Mouse (Mus musculus): ENCODE results near the gene Stk38. TPM values are rescaled to one million over a fixed set of nuclear protein-coding genes. Genes with fewer than 3 reads are reported as not detected.
A peak's percentile ranks its signal among the peaks of the same experiment; 100 is the strongest.

The Stk38 gene
- total and polyA plus RNA-seq, 2 experiments, result 45.8 to 54.4 TPM

DNA sequence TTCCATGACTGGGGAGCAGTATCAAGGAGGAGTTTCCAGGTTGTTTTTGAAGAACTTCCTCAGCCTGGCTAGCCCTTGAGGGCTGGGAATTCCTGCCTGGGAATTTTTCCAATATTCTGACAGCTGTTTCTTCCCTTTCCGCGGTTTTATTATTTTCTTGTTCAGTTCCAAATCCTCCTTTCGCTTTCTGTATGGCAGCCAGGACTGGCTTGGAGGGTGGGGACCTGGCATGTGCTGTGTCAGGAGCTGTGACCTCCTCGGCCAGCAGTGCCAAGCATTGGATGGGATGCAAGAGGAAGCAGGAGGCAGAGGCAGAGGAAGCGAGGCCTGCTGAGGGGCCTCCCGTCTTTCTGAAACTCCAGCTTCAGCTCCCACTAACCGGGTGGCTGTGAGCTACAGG lies 46.0 kb upstream of the Stk38 start:
- TF ChIP-seq CTCF (IDR thresholded peaks at IDR 0.05; ENCODE audit: low read depth, low read length) (no peak), POLR2A (IDR thresholded peaks at IDR 0.05; ENCODE audit: extremely low read depth, insufficient read depth, low read length) (no peak)
- no peaks in the 10 kb centered on the region for H3K27me3 ChIP-seq (ENCODE audit: control insufficient read depth, insufficient read depth, low read length)
- H3K4me1 ChIP-seq (ENCODE audit: control insufficient read depth, insufficient read depth, low read length), result peaks cover 41% of the 10 kb centered on the region
- H3K79me2 ChIP-seq (ENCODE audit: control insufficient read depth, insufficient read depth, low read length), result no peaks in the 10 kb centered on the region
- H3K36me3 ChIP-seq (ENCODE audit: control insufficient read depth, insufficient read depth, low read length), result no peaks in the 10 kb centered on the region
- H3K27ac ChIP-seq (replicated peaks; ENCODE audit: insufficient read depth, low read depth, low read length), result no peak overlapping the region
- no peak overlapping the region for H3K9ac ChIP-seq (ENCODE audit: low read depth, low read length)
- H3K4me3 ChIP-seq (ENCODE audit: insufficient read depth, low read depth, low read length), result no peak overlapping the region
- DNase-seq (ENCODE audit: extremely low read depth, low read depth, low spot score), result peak; percentile 72
- 5% methylated on average over 7 of the region's 7 CpGs for WGBS

- no peak overlapping the region for H3K9ac ChIP-seq (ENCODE audit: low read depth, low read length)
- peaks cover 33% of the 10 kb centered on the region for H3K4me1 ChIP-seq (ENCODE audit: control insufficient read depth, insufficient read depth, low read length)
- H3K4me3 ChIP-seq (ENCODE audit: insufficient read depth, low read depth, low read length), result no peak overlapping the region
- DNase-seq (ENCODE audit: extremely low read depth, low read depth, low spot score), result no peak
- H3K79me2 ChIP-seq (ENCODE audit: control insufficient read depth, insufficient read depth, low read length), result no peaks in the 10 kb centered on the region
- H3K27ac ChIP-seq (replicated peaks; ENCODE audit: insufficient read depth, low read depth, low read length), result no peak overlapping the region
- H3K27me3 ChIP-seq (ENCODE audit: control insufficient read depth, insufficient read depth, low read length), result no peaks in the 10 kb centered on the region
- TF ChIP-seq CTCF (IDR thresholded peaks at IDR 0.05; ENCODE audit: low read depth, low read length), result no peak
- TF ChIP-seq POLR2A (IDR thresholded peaks at IDR 0.05; ENCODE audit: extremely low read depth, insufficient read depth, low read length), result no peak
- H3K36me3 ChIP-seq (ENCODE audit: control insufficient read depth, insufficient read depth, low read length), result no peaks in the 10 kb centered on the region
- WGBS, result 94% methylated on average over 6 of the region's 6 CpGs
Observed at GRCm38 (mm10) chr17:29053067-29053466, 45.3 kb upstream of the Stk38 start.

- Histone ChIP-seq H3K27ac (replicated peaks; ENCODE audit: insufficient read depth, low read depth, low read length) (no peak overlapping the region), H3K9ac (ENCODE audit: low read depth, low read length) (no peak overlapping the region), H3K4me1 (ENCODE audit: control insufficient read depth, insufficient read depth, low read length) (peaks cover 25% of the 10 kb centered on the region), H3K79me2 (ENCODE audit: control insufficient read depth, insufficient read depth, low read length) (no peaks in the 10 kb centered on the region), H3K36me3 (ENCODE audit: control insufficient read depth, insufficient read depth, low read length) (no peaks in the 10 kb centered on the region), H3K4me3 (ENCODE audit: insufficient read depth, low read depth, low read length) (no peak overlapping the region), H3K27me3 (ENCODE audit: control insufficient read depth, insufficient read depth, low read length) (no peaks in the 10 kb centered on the region)
- 17% methylated on average over 14 of the region's 14 CpGs for WGBS
- DNase-seq (ENCODE audit: extremely low read depth, low read depth, low spot score), result no peak
- TF ChIP-seq CTCF (IDR thresholded peaks at IDR 0.05; ENCODE audit: low read depth, low read length) (no peak), POLR2A (IDR thresholded peaks at IDR 0.05; ENCODE audit: extremely low read depth, insufficient read depth, low read length) (no peak)
Observed at GRCm38 (mm10) chr17:29050791-29051190, 43.0 kb upstream of the Stk38 start.

GRCm38 (mm10) chr17:29049923-29050322 lies 42.1 kb upstream of the Stk38 start:
- 25% methylated on average over 7 of the region's 7 CpGs for WGBS

GRCm38 (mm10) chr17:29049508-29049889 lies 41.7 kb upstream of the Stk38 start:
- DNase-seq (ENCODE audit: extremely low read depth, low read depth, low spot score), result no peak

More at GRCm38 (mm10) chr17:29049923-29050322, 42.1 kb upstream of the Stk38 start:
- no peak overlapping the region for H3K27ac ChIP-seq (replicated peaks; ENCODE audit: insufficient read depth, low read depth, low read length)
- H3K4me3 ChIP-seq (ENCODE audit: insufficient read depth, low read depth, low read length), result no peak overlapping the region
- H3K4me1 ChIP-seq (ENCODE audit: control insufficient read depth, insufficient read depth, low read length), result peaks cover 33% of the 10 kb centered on the region
- H3K27me3 ChIP-seq (ENCODE audit: control insufficient read depth, insufficient read depth, low read length), result no peaks in the 10 kb centered on the region
- H3K9ac ChIP-seq (ENCODE audit: low read depth, low read length), result no peak overlapping the region
- no peaks in the 10 kb centered on the region for H3K79me2 ChIP-seq (ENCODE audit: control insufficient read depth, insufficient read depth, low read length)
- DNase-seq (ENCODE audit: extremely low read depth, low read depth, low spot score), result peak; percentile 72
- peaks cover 4% of the 10 kb centered on the region; the same call in 1 of the 2 replicates for H3K36me3 ChIP-seq (ENCODE audit: control insufficient read depth, insufficient read depth, low read length)
- TF ChIP-seq CTCF (IDR thresholded peaks at IDR 0.05; ENCODE audit: low read depth, low read length) (no peak), POLR2A (IDR thresholded peaks at IDR 0.05; ENCODE audit: extremely low read depth, insufficient read depth, low read length) (no peak)

DNA sequence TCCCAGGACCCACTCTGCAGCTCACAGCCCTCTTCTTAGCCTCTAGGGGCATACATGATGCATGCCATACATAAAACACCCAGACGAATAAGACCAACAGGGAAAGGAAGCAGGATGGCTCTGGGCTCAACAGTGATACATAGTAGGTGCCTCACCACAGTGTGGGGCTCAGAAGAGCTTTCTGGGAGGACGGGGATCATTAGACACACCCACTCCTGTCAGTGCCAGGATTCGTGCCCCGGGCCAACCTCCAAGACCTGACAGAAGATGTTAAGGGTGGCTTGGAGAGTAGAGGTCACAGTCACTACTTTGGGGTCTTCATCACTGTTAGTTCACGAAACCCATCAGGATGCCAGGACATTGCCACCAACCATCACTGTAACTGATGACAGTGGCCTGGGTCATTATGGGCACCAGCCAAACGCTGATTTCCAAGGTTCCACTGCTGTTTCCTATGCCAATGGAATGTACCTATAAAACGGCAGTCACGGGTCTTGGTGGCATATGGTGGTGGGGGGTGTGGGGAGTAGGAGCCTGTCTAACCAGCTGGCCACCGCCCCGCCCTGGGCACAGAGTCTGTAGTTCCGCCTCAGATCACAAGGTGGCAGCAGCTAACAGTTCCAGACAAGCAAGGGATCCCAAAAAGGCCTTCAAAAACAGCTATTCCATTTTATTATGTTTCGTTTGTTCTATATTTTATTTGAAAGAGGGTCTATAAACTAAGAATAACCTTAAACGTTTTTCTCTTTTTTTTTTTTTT lies 41.1 kb upstream of the Stk38 start:
- TF ChIP-seq POLR2A (IDR thresholded peaks at IDR 0.05; ENCODE audit: extremely low read depth, insufficient read depth, low read length), result no peak
- TF ChIP-seq CTCF (IDR thresholded peaks at IDR 0.05; ENCODE audit: low read depth, low read length), result peak; percentile 92
- peaks cover 35% of the 10 kb centered on the region for H3K4me1 ChIP-seq (ENCODE audit: control insufficient read depth, insufficient read depth, low read length)
- H3K79me2 ChIP-seq (ENCODE audit: control insufficient read depth, insufficient read depth, low read length), result no peaks in the 10 kb centered on the region
- H3K27ac ChIP-seq (replicated peaks; ENCODE audit: insufficient read depth, low read depth, low read length), result no peak overlapping the region
- no peak overlapping the region for H3K4me3 ChIP-seq (ENCODE audit: insufficient read depth, low read depth, low read length)
- no peak overlapping the region for H3K9ac ChIP-seq (ENCODE audit: low read depth, low read length)
- no peaks in the 10 kb centered on the region for H3K27me3 ChIP-seq (ENCODE audit: control insufficient read depth, insufficient read depth, low read length)
- WGBS, result 20% methylated on average over 13 of the region's 13 CpGs
- DNase-seq (ENCODE audit: extremely low read depth, low read depth, low spot score), result no peak
- H3K36me3 ChIP-seq (ENCODE audit: control insufficient read depth, insufficient read depth, low read length), result peaks cover 4% of the 10 kb centered on the region

More at GRCm38 (mm10) chr17:29049508-29049889, 41.7 kb upstream of the Stk38 start:
- no peaks in the 10 kb centered on the region for H3K79me2 ChIP-seq (ENCODE audit: control insufficient read depth, insufficient read depth, low read length)
- H3K9ac ChIP-seq (ENCODE audit: low read depth, low read length), result no peak overlapping the region
- H3K27ac ChIP-seq (replicated peaks; ENCODE audit: insufficient read depth, low read depth, low read length), result no peak overlapping the region
- H3K36me3 ChIP-seq (ENCODE audit: control insufficient read depth, insufficient read depth, low read length), result peaks cover 4% of the 10 kb centered on the region
- no peaks in the 10 kb centered on the region for H3K27me3 ChIP-seq (ENCODE audit: control insufficient read depth, insufficient read depth, low read length)
- H3K4me1 ChIP-seq (ENCODE audit: control insufficient read depth, insufficient read depth, low read length), result peaks cover 35% of the 10 kb centered on the region
- no peak for TF ChIP-seq POLR2A (IDR thresholded peaks at IDR 0.05; ENCODE audit: extremely low read depth, insufficient read depth, low read length)
- no peak for TF ChIP-seq CTCF (IDR thresholded peaks at IDR 0.05; ENCODE audit: low read depth, low read length)
- 52% methylated on average over 5 of the region's 5 CpGs for WGBS
- no peak overlapping the region for H3K4me3 ChIP-seq (ENCODE audit: insufficient read depth, low read depth, low read length)

All from liver, adult 2 months (tissue).